Mouse (Mus musculus): ENCODE data around the gene Dnajc2.

DNA sequence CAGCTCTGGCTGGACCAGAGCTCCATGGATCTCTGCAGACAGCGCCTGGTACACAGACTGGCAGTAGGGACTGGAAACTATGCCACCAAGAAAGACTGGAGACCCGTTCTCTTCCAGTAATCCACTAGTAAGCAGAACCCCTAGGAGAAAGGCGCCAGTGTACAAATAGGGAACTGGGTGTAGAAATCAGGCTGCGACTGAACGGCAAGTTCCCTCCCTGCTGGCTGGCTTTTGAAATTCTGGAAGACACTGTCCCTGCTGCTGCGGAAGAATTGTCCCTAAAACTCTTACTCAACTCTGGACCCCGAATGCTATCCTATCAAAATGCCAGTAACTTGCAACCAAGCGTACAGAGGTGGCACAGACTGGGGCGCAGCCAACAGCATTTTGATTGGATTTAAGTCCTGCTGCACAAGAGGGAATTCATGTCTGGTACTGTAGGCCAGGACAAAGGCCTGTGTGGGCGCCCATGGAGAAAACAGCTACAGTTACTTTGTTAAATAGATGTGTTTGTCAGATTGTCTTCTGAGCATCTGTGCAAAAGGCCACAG is 67.8 kb downstream of the Dnajc2 start:
- TF ChIP-seq CTCF (conservative IDR thresholded peaks at IDR 0.05; ENCODE audit: insufficient read depth, insufficient read length, low read depth, low read length) (no peak), POLR2A (IDR thresholded peaks at IDR 0.05; ENCODE audit: low read depth, low read length) (no peak)

Data from kidney, adult 2 months (tissue).